Mouse (Mus musculus) megakaryocyte-erythroid progenitor cell, adult 5-6 weeks (primary cell): ENCODE results near the gene Plin5. TPM values are rescaled to one million over a fixed set of nuclear protein-coding genes. Genes with fewer than 3 reads are reported as not detected.
"Not testable (repeated sequence)": the region's sequence is repeated elsewhere in the genome, so short reads cannot be mapped to it uniquely, and the experiment has no call there.

ENCODE experiments used
- ATAC-seq: replicated peaks from 2 replicates; pipeline ENCODE4 v1.8.0; 2016; ENCODE audit warnings: mild to moderate bottlenecking, inconsistent platforms; ENCODE audit not compliant: severe bottlenecking, poor library complexity, low FRiP score, low TSS enrichment
- total RNA-seq, 2 experiments: library from RNA; stranded (forward) in 1 of 2; stranded (reverse) in 1 of 2; fragments of 200-1000, 215-1000 nt in 1 of 2; fragments of >200 nt in 1 of 2; fragmentation: Nextera tagmentation in 1 of 2; gene quantifications; 2 replicates each; pipeline ENCODE4 v1.2.3; 2014 to 2017

The Plin5 gene
- total RNA-seq, 2 experiments from 2014 or later: not detected

DNA sequence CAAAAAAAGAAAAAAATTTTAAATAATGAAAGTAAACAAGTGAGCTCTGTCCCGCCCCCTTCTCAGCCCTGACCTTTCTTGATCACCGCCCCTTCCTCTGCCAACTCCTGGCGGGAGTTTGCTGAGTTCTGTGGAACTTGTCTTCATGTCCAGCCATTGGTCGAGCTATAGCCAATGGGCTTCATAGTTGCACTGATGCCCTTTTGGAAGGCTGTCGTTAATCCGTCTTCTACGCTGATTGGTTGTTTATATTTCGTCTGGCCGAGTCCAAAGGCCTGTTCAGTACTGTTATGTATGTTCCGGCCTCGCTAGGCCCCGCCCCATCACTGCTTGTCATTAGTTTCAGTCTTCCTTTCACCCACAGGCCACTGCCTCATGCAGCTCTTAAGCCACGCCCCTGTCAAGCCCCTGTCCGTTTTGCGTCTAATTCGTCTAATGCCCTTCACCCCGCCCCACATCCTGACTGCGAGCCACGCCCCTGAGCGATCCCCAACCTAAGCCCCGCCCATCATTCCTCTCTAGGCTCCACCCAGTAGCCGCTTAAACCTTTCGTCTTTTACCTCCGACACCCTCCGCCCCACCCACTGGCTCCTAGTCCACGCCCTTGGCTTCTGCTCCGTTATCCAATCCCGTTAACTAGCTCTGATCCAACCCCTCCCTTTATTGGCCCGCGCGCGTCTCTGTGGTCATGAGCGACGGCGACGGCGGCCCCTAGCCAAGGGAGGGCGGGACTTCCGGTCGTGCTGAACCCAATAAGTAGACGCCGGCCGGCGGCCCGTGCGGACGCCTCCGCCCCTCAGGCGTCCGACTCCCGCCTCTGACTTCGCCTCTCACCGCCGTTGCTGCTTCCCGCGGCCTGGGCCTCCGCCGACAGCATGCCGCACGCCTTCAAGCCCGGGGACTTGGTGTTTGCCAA, 38.3 kb downstream of the Plin5 start, which contains the start of gene Hdgfl2:
Gene Hdgfl2 (plus strand): TSS at position 755 of the 916 bp plus-strand sequence.
- peak; percentile 81 for ATAC-seq

DNA sequence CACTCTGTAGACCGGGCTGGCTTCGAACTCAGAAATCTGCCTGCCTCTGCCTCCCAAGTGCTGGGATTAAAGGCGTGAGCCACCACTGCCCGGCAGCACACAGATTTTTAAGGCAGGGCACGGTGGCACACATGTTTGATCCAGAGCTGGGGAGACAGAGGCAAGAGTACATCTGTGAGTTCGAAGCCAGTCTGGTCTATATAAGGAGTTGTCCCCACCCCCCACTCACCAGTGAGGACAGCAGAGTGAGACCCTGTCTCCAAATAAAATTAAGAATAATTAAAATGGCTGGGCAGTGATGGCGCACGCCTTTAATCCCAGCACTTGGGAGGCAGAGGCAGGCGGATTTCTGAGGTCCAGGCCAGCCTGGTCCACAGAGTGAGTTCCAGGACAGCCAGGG, 39.0 kb downstream of the Plin5 start:
- ATAC-seq: not testable (repeated sequence)

- ATAC-seq: no peak
Observed at GRCm38 (mm10) chr17:56077523-56077922, 39.9 kb downstream of the Plin5 start.

GRCm38 (mm10) chr17:56074827-56075208, 42.6 kb downstream of the Plin5 start, which contains the start of gene Ubxn6:
Ubxn6 (minus strand) TSS chr17:56075028.
- ATAC-seq: peak; percentile 51

DNA sequence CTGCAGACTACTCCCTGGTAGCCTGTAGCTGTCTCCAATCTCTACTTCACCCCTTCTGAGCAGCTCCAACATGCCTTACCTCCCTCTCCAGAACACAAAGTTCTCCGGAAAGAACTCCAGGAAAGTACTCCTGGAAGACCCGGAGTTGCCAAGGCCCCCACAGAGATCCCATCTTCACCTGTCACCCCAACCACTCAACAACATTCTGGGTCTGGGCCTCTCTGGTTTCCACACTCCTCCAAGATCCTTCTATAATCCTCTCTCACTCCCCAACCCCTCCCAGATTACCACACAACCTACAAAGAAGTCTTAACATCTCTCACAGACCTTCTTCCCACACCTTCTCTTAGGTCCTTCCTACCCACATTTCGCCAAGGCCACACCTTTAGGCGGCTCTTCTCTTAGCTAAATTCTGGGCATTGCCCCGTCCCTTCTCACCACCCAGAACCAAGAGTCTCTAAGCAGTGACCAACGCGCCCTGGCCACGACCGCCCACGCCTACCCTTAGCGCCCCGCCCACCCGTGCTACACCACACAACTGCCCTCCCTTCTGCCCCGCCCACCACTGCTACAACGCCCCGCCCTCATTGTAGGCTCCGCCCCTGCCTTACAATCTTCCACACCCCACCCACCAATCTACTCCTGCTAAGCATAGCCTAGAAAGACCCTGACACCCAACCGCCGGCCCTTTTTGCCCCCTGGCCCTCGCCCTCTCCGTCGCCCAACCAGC, 43.1 kb downstream of the Plin5 start:
- peak; percentile 40 for ATAC-seq

GRCm38 (mm10) chr17:56072243-56072642, 45.2 kb downstream of the Plin5 start:
- ATAC-seq: no peak

GRCm38 (mm10) chr17:56071126-56071525, 46.3 kb downstream of the Plin5 start:
- ATAC-seq: no peak

DNA sequence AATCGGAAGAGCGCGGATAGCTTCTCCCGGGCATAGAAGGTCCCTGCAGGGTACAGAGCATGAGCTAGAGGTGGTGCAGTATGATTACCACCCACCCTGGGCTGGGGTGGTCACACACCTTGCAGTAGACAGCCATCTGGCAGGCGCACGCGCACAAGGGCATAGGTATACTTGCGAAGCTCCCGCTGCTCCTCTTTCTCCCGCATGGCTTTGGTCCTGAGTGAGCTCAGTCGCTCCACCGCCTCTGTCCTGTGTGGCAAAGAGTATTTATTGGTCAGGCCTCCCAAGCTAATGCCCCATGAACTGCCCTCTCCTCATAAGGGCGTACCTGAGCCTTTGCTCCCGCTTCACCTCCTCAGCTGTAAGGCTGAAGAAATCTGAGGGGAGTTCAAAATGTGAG, 48.3 kb downstream of the Plin5 start:
- no peak for ATAC-seq

DNA sequence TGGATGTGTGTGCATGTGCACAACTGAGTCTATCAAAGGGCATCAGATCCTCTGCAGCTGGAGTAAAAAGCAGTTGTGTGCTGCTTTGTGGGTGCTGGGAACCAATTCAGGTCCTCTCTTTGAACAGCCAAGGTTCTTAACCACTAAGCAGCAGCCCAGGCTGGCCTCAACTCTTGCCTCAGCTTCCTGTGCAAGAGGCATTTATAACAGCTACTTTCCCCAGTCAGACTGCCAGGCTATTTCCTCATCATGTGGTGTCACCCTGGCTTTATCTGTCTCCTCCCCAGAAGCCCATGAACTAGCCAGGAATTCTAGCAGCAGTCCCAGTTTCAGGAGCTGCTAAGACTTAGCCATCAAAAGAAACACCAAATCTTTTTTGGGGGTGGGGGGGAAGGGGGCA, 50.9 kb downstream of the Plin5 start:
- ATAC-seq: no peak

DNA sequence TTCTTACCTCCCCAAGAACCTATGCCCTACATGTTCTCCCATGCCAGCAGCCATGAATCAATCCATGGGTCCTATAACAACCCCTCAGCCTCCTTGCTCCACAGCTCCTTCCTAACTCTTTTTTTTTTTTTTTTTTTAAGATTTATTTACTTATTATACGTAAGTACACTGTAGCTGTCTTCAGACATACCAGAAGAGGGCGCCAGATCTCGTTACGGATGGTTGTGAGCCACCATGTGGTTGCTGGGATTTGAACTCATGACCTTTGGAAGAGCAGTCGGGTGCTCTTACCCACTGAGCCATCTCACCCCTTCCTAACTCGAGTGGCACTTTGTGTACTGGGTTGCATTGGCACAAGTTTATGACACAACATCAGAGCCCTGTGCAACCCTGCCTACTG, 51.7 kb downstream of the Plin5 start:
- ATAC-seq: not testable (repeated sequence)

DNA sequence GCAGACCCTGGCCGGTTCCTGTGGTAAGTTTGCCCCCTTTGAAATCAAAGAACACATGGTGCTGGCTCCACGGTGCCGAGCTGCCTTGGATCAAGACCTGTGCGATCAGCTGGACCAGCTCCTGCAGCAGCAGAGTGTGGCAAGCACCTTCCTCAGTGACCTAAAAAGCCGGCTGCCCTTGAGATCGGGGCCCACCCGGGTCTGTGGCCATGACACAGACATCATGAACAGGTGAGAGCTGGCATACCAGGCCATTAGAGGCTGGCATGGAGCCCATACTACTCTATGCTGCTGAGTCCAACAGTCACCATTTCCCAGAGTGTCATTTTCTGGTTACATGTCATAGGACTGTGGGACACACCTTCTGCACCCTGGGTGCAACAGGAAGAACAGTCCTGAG, 55.3 kb downstream of the Plin5 start:
- no peak for ATAC-seq

Other genes with a start within 250 kb of the Plin5 start
- 2.2 and 4.2 TPM in 2 replicates for gene Zfp119a, start 238.7 kb downstream of the Plin5 start, total RNA-seq (2014; fragmentation: Nextera tagmentation)
- 3.9 and 7.0 TPM in 2 replicates for gene Zfp119a, start 238.7 kb downstream of the Plin5 start, total RNA-seq (2017)
- 14.4 and 15.0 TPM in 2 replicates for gene Zfp959, start 225.5 kb downstream of the Plin5 start, total RNA-seq (2014; fragmentation: Nextera tagmentation)
- gene Zfp959, start 225.5 kb downstream of the Plin5 start, total RNA-seq (2017): 10.5 and 13.4 TPM in 2 replicates
- gene Zfp119b, start 168.1 kb downstream of the Plin5 start, total RNA-seq (2014; fragmentation: Nextera tagmentation): 2.0 and 4.8 TPM in 2 replicates
- gene Zfp119b, start 168.1 kb downstream of the Plin5 start, total RNA-seq (2017): 1.2 and 10.3 TPM in 2 replicates
- gene Ebi3, start 165.0 kb downstream of the Plin5 start, total RNA-seq (2014; fragmentation: Nextera tagmentation): 0.42 TPM in 1 of 2 replicates, not detected in the other
- gene Ebi3, start 165.0 kb downstream of the Plin5 start, total RNA-seq (2017): 0.47 TPM in 1 of 2 replicates, not detected in the other
- 11.2 and 18.7 TPM in 2 replicates for gene Yju2, start 158.5 kb downstream of the Plin5 start, total RNA-seq (2014; fragmentation: Nextera tagmentation)
- 17.1 and 25.5 TPM in 2 replicates for gene Yju2, start 158.5 kb downstream of the Plin5 start, total RNA-seq (2017)
- gene Shd, start 147.1 kb downstream of the Plin5 start, total RNA-seq (2014; fragmentation: Nextera tagmentation): not detected in 2 replicates
- gene Shd, start 147.1 kb downstream of the Plin5 start, total RNA-seq (2017): not detected in 2 replicates
- not detected in 2 replicates for gene Fsd1, start 131.1 kb downstream of the Plin5 start, total RNA-seq (2014; fragmentation: Nextera tagmentation)
- gene Fsd1, start 131.1 kb downstream of the Plin5 start, total RNA-seq (2017): not detected in 2 replicates
- gene Stap2, start 112.0 kb downstream of the Plin5 start, total RNA-seq (2014; fragmentation: Nextera tagmentation): not detected in 2 replicates
- not detected in 2 replicates for gene Stap2, start 112.0 kb downstream of the Plin5 start, total RNA-seq (2017)
- gene Mpnd, start 111.9 kb downstream of the Plin5 start, total RNA-seq (2014; fragmentation: Nextera tagmentation): 5.4 and 12.1 TPM in 2 replicates
- gene Mpnd, start 111.9 kb downstream of the Plin5 start, total RNA-seq (2017): 2.1 and 6.2 TPM in 2 replicates
- gene Sh3gl1, start 81.0 kb downstream of the Plin5 start, total RNA-seq (2014; fragmentation: Nextera tagmentation): 25.2 and 35.7 TPM in 2 replicates
- 13.6 and 22.1 TPM in 2 replicates for gene Sh3gl1, start 81.0 kb downstream of the Plin5 start, total RNA-seq (2017)
- gene Chaf1a, start 77.2 kb downstream of the Plin5 start, total RNA-seq (2014; fragmentation: Nextera tagmentation): 46.9 and 47.7 TPM in 2 replicates
- gene Chaf1a, start 77.2 kb downstream of the Plin5 start, total RNA-seq (2017): 34.5 and 37.5 TPM in 2 replicates
- gene Ubxn6, start 42.6 kb downstream of the Plin5 start, total RNA-seq (2014; fragmentation: Nextera tagmentation): 16.3 and 21.1 TPM in 2 replicates
- 13.2 and 29.1 TPM in 2 replicates for gene Ubxn6, start 42.6 kb downstream of the Plin5 start, total RNA-seq (2017)
- 84.1 and 100 TPM in 2 replicates for gene Hdgfl2, start 38.0 kb downstream of the Plin5 start, total RNA-seq (2014; fragmentation: Nextera tagmentation)
- gene Hdgfl2, start 38.0 kb downstream of the Plin5 start, total RNA-seq (2017): 70.9 and 103 TPM in 2 replicates
- gene Plin4, start 7.8 kb downstream of the Plin5 start, total RNA-seq (2014; fragmentation: Nextera tagmentation): not detected in 2 replicates
- gene Plin4, start 7.8 kb downstream of the Plin5 start, total RNA-seq (2017): not detected in 2 replicates
- gene Lrg1, start 4.4 kb upstream of the Plin5 start, total RNA-seq (2014; fragmentation: Nextera tagmentation): 1.8 TPM in 1 of 2 replicates, not detected in the other
- gene Lrg1, start 4.4 kb upstream of the Plin5 start, total RNA-seq (2017): 2.1 TPM in 1 of 2 replicates, not detected in the other
- 0.24 TPM in 1 of 2 replicates, not detected in the other for gene Sema6b, start 22.7 kb upstream of the Plin5 start, total RNA-seq (2014; fragmentation: Nextera tagmentation)
- 0.42 TPM in 1 of 2 replicates, not detected in the other for gene Sema6b, start 22.7 kb upstream of the Plin5 start, total RNA-seq (2017)
- gene Tnfaip8l1, start 44.9 kb upstream of the Plin5 start, total RNA-seq (2014; fragmentation: Nextera tagmentation): 0.76 and 1.6 TPM in 2 replicates
- gene Tnfaip8l1, start 44.9 kb upstream of the Plin5 start, total RNA-seq (2017): not detected in 2 replicates
- 28.7 and 59.7 TPM in 2 replicates for gene Mydgf, start 66.3 kb upstream of the Plin5 start, total RNA-seq (2014; fragmentation: Nextera tagmentation)
- 21.5 and 25.3 TPM in 2 replicates for gene Mydgf, start 66.3 kb upstream of the Plin5 start, total RNA-seq (2017)
- gene Dpp9, start 101.3 kb upstream of the Plin5 start, total RNA-seq (2014; fragmentation: Nextera tagmentation): 25.3 and 33.5 TPM in 2 replicates
- 8.6 and 11.7 TPM in 2 replicates for gene Dpp9, start 101.3 kb upstream of the Plin5 start, total RNA-seq (2017)
- 15.8 and 19.2 TPM in 2 replicates for gene Fem1a, start 139.2 kb upstream of the Plin5 start, total RNA-seq (2014; fragmentation: Nextera tagmentation)
- 19.2 and 21.7 TPM in 2 replicates for gene Fem1a, start 139.2 kb upstream of the Plin5 start, total RNA-seq (2017)
- 5.8 and 8.4 TPM in 2 replicates for gene Ticam1, start 159.2 kb upstream of the Plin5 start, total RNA-seq (2014; fragmentation: Nextera tagmentation)
- gene Ticam1, start 159.2 kb upstream of the Plin5 start, total RNA-seq (2017): 2.2 and 3.2 TPM in 2 replicates
- 4.8 and 6.8 TPM in 2 replicates for gene Plin3, start 175.3 kb upstream of the Plin5 start, total RNA-seq (2014; fragmentation: Nextera tagmentation)
- 3.7 and 6.1 TPM in 2 replicates for gene Plin3, start 175.3 kb upstream of the Plin5 start, total RNA-seq (2017)
- not detected in 2 replicates for gene Arrdc5, start 182.7 kb upstream of the Plin5 start, total RNA-seq (2014; fragmentation: Nextera tagmentation)
- not detected in 2 replicates for gene Arrdc5, start 182.7 kb upstream of the Plin5 start, total RNA-seq (2017)
- 151 and 161 TPM in 2 replicates for gene Uhrf1, start 185.7 kb upstream of the Plin5 start, total RNA-seq (2014; fragmentation: Nextera tagmentation)
- gene Uhrf1, start 185.7 kb upstream of the Plin5 start, total RNA-seq (2017): 150 and 161 TPM in 2 replicates
- 16.0 and 17.3 TPM in 2 replicates for gene Kdm4b, start 208.5 kb upstream of the Plin5 start, total RNA-seq (2014; fragmentation: Nextera tagmentation)
- 11.0 and 14.3 TPM in 2 replicates for gene Kdm4b, start 208.5 kb upstream of the Plin5 start, total RNA-seq (2017)